In genomic region chr13:44918269-44918668, GRCm38 (mm10) we compare ENCODE assay signal across 27 mouse cellular contexts.
"Had no signal": no experiment of that assay in that cellular context is flagged by ENCODE, and none has a peak within 500 bp of the region (broad histone marks: within the 10 kb centered on the region; RNA-seq: fewer than 3 reads in every experiment).

No protein-coding gene starts in this region.

- H3K4me1 ChIP-seq: heart, embryonic 10.5 days; hindbrain, embryonic 13.5 days had no signal

- H3K4me3 ChIP-seq: heart, embryonic 10.5 days; heart, embryonic 13.5 days; heart, embryonic 15.5 days; hindbrain, embryonic 13.5 days; hindbrain, embryonic 15.5 days; kidney, embryonic 15.5 days; limb, embryonic 13.5 days; limb, embryonic 15.5 days; liver, embryonic 12.5 days had no signal

- H3K27ac ChIP-seq: heart, embryonic 10.5 days; heart, embryonic 13.5 days; heart, embryonic 15.5 days; hindbrain, embryonic 15.5 days; hindbrain, postnatal 0 days; kidney, embryonic 15.5 days; kidney, postnatal 0 days; limb, embryonic 13.5 days; limb, embryonic 15.5 days; liver, embryonic 12.5 days; liver, embryonic 14.5 days had no signal

- DNase-seq: gastrocnemius, postnatal 14 days; gastrocnemius, postnatal 36 days; heart, adult 18-20 months; heart, postnatal 14 days; heart, postnatal 36 days; kidney, adult 11 months; kidney, adult 2 months; kidney, adult 9 months; kidney, postnatal 14 days; kidney, postnatal 36 days; layer of hippocampus, adult 9-11 months; layer of hippocampus, postnatal 36 days; left cerebral cortex, postnatal 4 days; lung, adult 18-20 months had no signal

- H3K9me3 ChIP-seq: heart, embryonic 10.5 days; heart, embryonic 13.5 days; heart, embryonic 15.5 days; hindbrain, embryonic 13.5 days; hindbrain, embryonic 15.5 days; kidney, embryonic 15.5 days; limb, embryonic 13.5 days; limb, embryonic 15.5 days; liver, embryonic 12.5 days had no signal

- H3K9ac ChIP-seq: heart, embryonic 13.5 days; heart, embryonic 15.5 days; hindbrain, embryonic 13.5 days; hindbrain, embryonic 15.5 days; kidney, embryonic 15.5 days; limb, embryonic 13.5 days; limb, embryonic 15.5 days; liver, embryonic 12.5 days; liver, embryonic 14.5 days had no signal

- H3K27me3 ChIP-seq: heart, embryonic 13.5 days; heart, embryonic 15.5 days; hindbrain, embryonic 13.5 days; hindbrain, embryonic 15.5 days; kidney, embryonic 15.5 days; limb, embryonic 13.5 days; limb, embryonic 15.5 days; liver, embryonic 12.5 days had no signal

- H3K4me2 ChIP-seq: heart, embryonic 13.5 days; heart, embryonic 15.5 days; hindbrain, embryonic 13.5 days; hindbrain, embryonic 15.5 days; kidney, embryonic 15.5 days; limb, embryonic 13.5 days; limb, embryonic 15.5 days; liver, embryonic 12.5 days had no signal

- ATAC-seq: hindbrain, postnatal 0 days; intestine, embryonic 16.5 days; liver, embryonic 12.5 days had no signal
